Mouse (Mus musculus) myocyte (in vitro differentiated cells): ENCODE results near the gene Nod1.

Source experiments
- POLR2A ChIP-seq: IDR thresholded peaks from one replicate; pipeline ENCODE4 v1.6.1; 2011; ENCODE audit warnings: low read depth, mild to moderate bottlenecking, control low read depth, moderate library complexity; ENCODE audit not compliant: insufficient read length
- POLR2AphosphoS2 ChIP-seq: IDR thresholded peaks from one replicate; pipeline ENCODE4 v1.6.1; 2011; ENCODE audit warnings: low read depth, control low read depth; ENCODE audit not compliant: insufficient read length
- TCF12 ChIP-seq: IDR thresholded peaks from one replicate; pipeline ENCODE4 v1.6.1; 2011; ENCODE audit warnings: mild to moderate bottlenecking, control low read depth; ENCODE audit not compliant: poor library complexity, insufficient read depth, severe bottlenecking

- TF ChIP-seq POLR2AphosphoS2 (no peak), POLR2A (no peak), TCF12 (no peak)
Measured at GRCm38 (mm10) chr6:55003559-55003958, 31.1 kb upstream of the Nod1 start.
